Mouse (Mus musculus) ES-E14 (cell line): ENCODE measurements around the gene Zfp629. TPM values are rescaled to one million over a fixed set of nuclear protein-coding genes. Genes with fewer than 3 reads are reported as not detected.

Experiments
- DNase-seq: peaks from one replicate; pipeline ENCODE4 v3.0.0-alpha.2; 2013; ENCODE audit warnings: low read depth, low spot score
- H3K27ac ChIP-seq: 2 replicates; pipeline ENCODE4 v1.5.1; 2012; ENCODE audit warnings: low read depth, mild to moderate bottlenecking, low read length, moderate library complexity, mixed read lengths; ENCODE audit not compliant: poor library complexity, insufficient read depth, severe bottlenecking
- H3K36me3 ChIP-seq: 2 replicates; pipeline ENCODE4 v1.6.1; 2012; ENCODE audit warnings: mild to moderate bottlenecking, low read length, moderate library complexity, mixed read lengths; ENCODE audit not compliant: control insufficient read depth, poor library complexity, insufficient read depth, severe bottlenecking
- H3K4me1 ChIP-seq, 2 experiments: fragments of 150-350 bp in 1 of 2; sonication (generic) in 1 of 2; 2 replicates each; pipeline ENCODE4 v1.6.1; 2012; ENCODE audit warnings: low read length in 2 of 2, mild to moderate bottlenecking in 1 of 2, mixed read lengths in 1 of 2; ENCODE audit not compliant: control insufficient read depth in 2 of 2, insufficient read depth in 2 of 2, poor library complexity in 1 of 2
- H3K4me3 ChIP-seq, 2 experiments: fragments of 150-350 bp in 1 of 2; sonication (generic) in 1 of 2; 2 replicates each; pipeline ENCODE4 v1.5.1; 2012; ENCODE audit warnings: low read length in 2 of 2, low read depth in 1 of 2, mild to moderate bottlenecking in 1 of 2, mixed read lengths in 1 of 2; ENCODE audit not compliant: insufficient read depth in 1 of 2, poor library complexity in 1 of 2, severe bottlenecking in 1 of 2
- H3K9ac ChIP-seq: 2 replicates; pipeline ENCODE4 v1.6.1; 2012; ENCODE audit warnings: low read depth, mild to moderate bottlenecking, low read length, mixed read lengths; ENCODE audit not compliant: poor library complexity, insufficient read depth, severe bottlenecking
- H3K9me3 ChIP-seq: fragments of 150-350 bp; sonication (generic); 2 replicates; pipeline ENCODE4 v1.6.1; 2012; ENCODE audit warnings: low read depth, mild to moderate bottlenecking, low read length; ENCODE audit not compliant: control insufficient read depth, insufficient read depth
- CHD2 ChIP-seq: IDR thresholded peaks from 2 replicates; pipeline ENCODE4 v1.6.1; 2014; ENCODE audit warnings: mild to moderate bottlenecking, low read depth, low read length, inconsistent platforms
- HCFC1 ChIP-seq: IDR thresholded peaks from 2 replicates; pipeline ENCODE4 v1.6.1; 2012; ENCODE audit warnings: low read length, inconsistent platforms, borderline replicate concordance; ENCODE audit not compliant: insufficient read depth
- MAFK ChIP-seq: IDR thresholded peaks from 2 replicates; pipeline ENCODE4 v1.6.1; 2014; ENCODE audit warnings: mild to moderate bottlenecking, low read depth, low read length, inconsistent platforms; ENCODE audit not compliant: insufficient read depth
- ZC3H11A ChIP-seq: IDR thresholded peaks from 2 replicates; pipeline ENCODE4 v1.6.1; 2012; ENCODE audit warnings: low read depth, mild to moderate bottlenecking, inconsistent platforms, low read length, borderline replicate concordance
- ZNF384 ChIP-seq: IDR thresholded peaks from 2 replicates; pipeline ENCODE4 v1.6.1; 2012; ENCODE audit warnings: low read depth, low read length, inconsistent platforms
- in situ Hi-C, 2 experiments: fragments of 600-800 bp; cut with MboI; formaldehyde crosslinking; loops; one replicate each; pipeline ENCODE4 v1.15.1; 2025; ENCODE audit warnings: low sequenced_read_pairs in 2 of 2, inconsistent platforms in 1 of 2; ENCODE audit not compliant: unreplicated experiment in 2 of 2
- total RNA-seq: library from RNA; depleted of rRNA; stranded (reverse); fragments of 300-350 nt; gene quantifications from 2 replicates; pipeline ENCODE4 v1.2.3, GENCODE M21; 2012

The Zfp629 gene
- total RNA-seq, 1 experiment = 2.1 TPM

- Histone ChIP-seq H3K4me1 (peaks cover 0 to 5% of the 10 kb centered on the region in 2 experiments; a peak in 2 of 4 replicates), H3K9ac (no peak overlapping the region), H3K27ac (no peak overlapping the region), H3K4me3 (no peak overlapping the region), H3K36me3 (peaks cover 47% of the 10 kb centered on the region), H3K9me3 (no peaks in the 10 kb centered on the region)
- in situ Hi-C loops = no loop called here
- no peak for DNase-seq
- no peak for TF ChIP-seq MAFK
- no peak for TF ChIP-seq HCFC1
- no peak for TF ChIP-seq CHD2
- TF ChIP-seq ZC3H11A = no peak
- no peak for TF ChIP-seq ZNF384
Measured at GRCm38 (mm10) chr7:127602903-127603302, 12.7 kb downstream of the Zfp629 start.

GRCm38 (mm10) chr7:127601735-127602134 lies 13.9 kb downstream of the Zfp629 start:
- Histone ChIP-seq H3K9me3 (no peaks in the 10 kb centered on the region), H3K4me1 (peaks cover 0 to 5% of the 10 kb centered on the region in 2 experiments; a peak in 2 of 4 replicates), H3K36me3 (peaks cover 58% of the 10 kb centered on the region), H3K9ac (no peak overlapping the region), H3K27ac (no peak overlapping the region), H3K4me3 (no peak overlapping the region)
- TF ChIP-seq CHD2 = no peak
- TF ChIP-seq ZC3H11A = no peak
- TF ChIP-seq HCFC1 = no peak
- no peak for TF ChIP-seq MAFK
- no peak for TF ChIP-seq ZNF384
- DNase-seq = no peak
- in situ Hi-C loops = no loop called here

- in situ Hi-C loops = no loop called here
- peaks cover 70% of the 10 kb centered on the region for H3K36me3 ChIP-seq
- H3K9me3 ChIP-seq = no peaks in the 10 kb centered on the region
- H3K9ac ChIP-seq = no peak overlapping the region
- peaks cover 0 to 5% of the 10 kb centered on the region in 2 experiments; a peak in 2 of 4 replicates for H3K4me1 ChIP-seq
- no peak overlapping the region for H3K4me3 ChIP-seq
- no peak overlapping the region for H3K27ac ChIP-seq
- TF ChIP-seq CHD2 (no peak), HCFC1 (no peak), ZNF384 (no peak), ZC3H11A (no peak), MAFK (no peak)
- no peak for DNase-seq
Measured at GRCm38 (mm10) chr7:127600612-127601011, 15.0 kb downstream of the Zfp629 start.

- in situ Hi-C loops = no loop called here
- TF ChIP-seq CHD2 (no peak), MAFK (no peak), ZNF384 (no peak), ZC3H11A (no peak), HCFC1 (no peak)
- Histone ChIP-seq H3K9me3 (no peaks in the 10 kb centered on the region), H3K27ac (no peak overlapping the region), H3K4me1 (no peaks in the 10 kb centered on the region), H3K4me3 (no peak overlapping the region), H3K9ac (peak overlapping the region; percentile 4; the same call in 1 of the 2 replicates), H3K36me3 (peaks cover 80% of the 10 kb centered on the region)
- no peak for DNase-seq
Measured at GRCm38 (mm10) chr7:127596747-127597146, 18.9 kb downstream of the Zfp629 start.
